Mouse (Mus musculus) NIH3T3 (cell line): ENCODE measurements at regions not wholly inside any gene's neighbourhood (a gene's known extent, or its start where the extent isn't known, plus 50 kb on each side); places are given as distances from the start of the nearest gene placed in this dataset.

Experiments
- DNase-seq: peaks from one replicate; pipeline ENCODE4 v3.0.0-alpha.2; 2012; ENCODE audit warnings: low read depth

- peak; percentile 2 for DNase-seq
Measured at GRCm38 (mm10) chr3:6675354-6675753, 55.1 kb upstream of the 1700008P02Rik start.
